Mouse (Mus musculus) cortical plate, adult 2 months (tissue): Measurements from ENCODE around the gene Sertm1.

ENCODE experiments used
- CTCF ChIP-seq: fragments of 200-500 bp; IDR thresholded peaks from 2 replicates; pipeline ENCODE4 v1.5.1; 2011; ENCODE audit warnings: mild to moderate bottlenecking, control low read depth, low read length; ENCODE audit not compliant: insufficient read depth; ENCODE audit errors: extremely low read depth
- POLR2A ChIP-seq: fragments of 200-500 bp; IDR thresholded peaks from 2 replicates; pipeline ENCODE4 v1.6.1; 2011; ENCODE audit warnings: mild to moderate bottlenecking, low read length, control low read depth; ENCODE audit not compliant: insufficient read depth; ENCODE audit errors: extremely low read depth

DNA sequence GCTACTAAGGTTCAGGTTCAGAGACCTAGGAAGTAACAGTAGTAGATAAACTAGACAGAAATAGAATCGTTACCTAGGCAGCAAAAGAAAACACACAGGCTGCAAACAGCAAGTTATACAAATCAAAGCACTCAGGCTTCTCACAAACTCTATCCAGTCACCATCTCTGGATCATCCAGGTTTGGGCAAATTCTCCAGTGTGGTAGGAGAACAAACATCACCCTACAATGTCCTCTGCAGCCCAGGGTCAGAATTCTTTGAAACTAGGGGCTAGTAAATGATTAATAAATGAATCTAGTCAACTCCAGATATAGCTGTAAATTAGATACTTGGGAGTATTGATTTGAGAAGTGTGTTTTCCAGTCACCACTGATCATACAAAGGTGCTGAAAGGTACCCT is 6.8 kb downstream of the Sertm1 start:
- no peak for TF ChIP-seq CTCF
- no peak for TF ChIP-seq POLR2A
